Mouse (Mus musculus) spleen, adult 2 months (tissue): ENCODE data around the gene Fbxo46.

Experiments used
- CTCF ChIP-seq: fragments of 200-500 bp; IDR thresholded peaks from 2 replicates; pipeline ENCODE4 v1.5.1; 2011; ENCODE audit warnings: mild to moderate bottlenecking, inconsistent platforms; ENCODE audit not compliant: insufficient read depth, insufficient read length, insufficient replicate concordance; ENCODE audit errors: extremely low read depth
- POLR2A ChIP-seq: fragments of 200-500 bp; IDR thresholded peaks from 2 replicates; pipeline ENCODE4 v1.6.1; 2011; ENCODE audit warnings: low read depth, low read length, inconsistent platforms

- no peak for TF ChIP-seq CTCF
- TF ChIP-seq POLR2A = no peak
These were observed 5.1 kb downstream of the Fbxo46 start for GRCm38 (mm10) chr7:19124713-19125112.
